ENCODE assay signal across 14 mouse cellular contexts in genomic region chr8:126547361-126547760, GRCm38 (mm10).
"Had no signal": no experiment of that assay in that cellular context is flagged by ENCODE, and none has a peak within 500 bp of the region (broad histone marks: within the 10 kb centered on the region; RNA-seq: fewer than 3 reads in every experiment).

No protein-coding gene starts in this region.

- ATAC-seq: liver, postnatal 0 days had no signal

- H3K4me3 ChIP-seq: layer of hippocampus, adult 2 months; left cerebral cortex, adult 2 months; limb, embryonic 15.5 days; liver, embryonic 13.5 days; lung, embryonic 15.5 days; midbrain, embryonic 10.5 days; myocyte; neural tube, embryonic 15.5 days had no signal

- H3K27ac ChIP-seq: kidney, postnatal 0 days; layer of hippocampus, adult 2 months; left cerebral cortex, adult 2 months; limb, embryonic 15.5 days; liver, embryonic 13.5 days; midbrain, embryonic 10.5 days; neural tube, embryonic 15.5 days had no signal

- H3K9ac ChIP-seq: limb, embryonic 15.5 days; liver, embryonic 13.5 days; liver, postnatal 0 days; lung, embryonic 15.5 days; neural tube, embryonic 15.5 days had no signal

- H3K36me3 ChIP-seq: limb, embryonic 15.5 days; liver, embryonic 13.5 days; lung, embryonic 15.5 days; midbrain, embryonic 10.5 days; neural tube, embryonic 15.5 days had no signal

- H3K9me3 ChIP-seq: limb, embryonic 15.5 days; liver, embryonic 13.5 days; lung, embryonic 15.5 days; midbrain, embryonic 10.5 days; neural tube, embryonic 15.5 days had no signal

- H3K4me2 ChIP-seq: limb, embryonic 15.5 days; liver, embryonic 13.5 days; lung, embryonic 15.5 days; neural tube, embryonic 15.5 days had no signal

- DNase-seq: liver, embryonic 13.5 days; liver, postnatal 0 days; midbrain, embryonic 14.5 days; spleen, adult 18-20 months; thymus, adult 18-20 months; thymus, postnatal 14 days had no signal

- H3K27me3 ChIP-seq: limb, embryonic 15.5 days; liver, embryonic 13.5 days; lung, embryonic 15.5 days; neural tube, embryonic 15.5 days had no signal
